Mouse (Mus musculus) skeletal muscle tissue, adult 2 months (tissue): ENCODE results near the gene Pam.

Source experiments
- DNase-seq: peaks from one replicate; pipeline ENCODE4 v3.0.0-alpha.2; 2012; ENCODE audit warnings: low read depth, low spot score

Pam gene

DNA sequence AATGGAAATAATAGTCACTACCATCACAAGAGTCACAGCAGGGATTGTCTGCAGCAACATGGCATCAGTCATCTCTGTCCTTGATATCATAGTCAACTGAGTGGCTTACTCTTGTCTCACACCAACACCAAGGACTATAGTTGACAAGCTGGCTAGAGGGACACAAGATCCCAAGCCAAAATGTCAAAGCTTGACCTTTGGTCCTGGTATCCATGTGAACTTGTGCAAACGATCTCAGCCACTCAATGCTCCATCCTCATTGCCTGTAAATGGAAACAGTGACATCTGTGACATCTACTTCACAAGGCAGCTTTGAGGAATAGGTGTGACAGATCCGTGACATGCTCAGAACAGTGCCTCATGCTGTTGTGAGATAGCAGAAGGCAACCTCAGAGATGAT lies 15.0 kb downstream of the Pam start:
- DNase-seq: no peak

DNA sequence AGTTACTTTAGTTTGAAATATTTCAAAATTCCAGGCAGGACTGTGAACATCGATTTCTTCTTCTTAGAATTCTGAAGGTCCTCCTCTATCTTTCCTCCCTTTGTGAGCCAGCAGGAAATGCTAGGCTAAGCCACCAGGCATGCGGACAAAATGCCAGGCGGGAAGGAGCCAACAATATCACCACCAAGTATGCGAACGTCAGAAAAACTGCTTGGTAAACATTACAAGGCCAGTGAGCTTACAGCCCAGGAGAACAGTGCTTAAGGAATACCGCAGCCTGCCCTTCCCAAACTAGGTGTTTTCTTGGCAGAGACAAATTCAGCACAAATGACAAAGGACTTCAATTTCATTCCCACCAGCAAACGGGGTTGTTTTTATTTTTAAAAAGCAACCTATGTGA lies 15.8 kb downstream of the Pam start:
- peak; percentile 47 for DNase-seq

DNA sequence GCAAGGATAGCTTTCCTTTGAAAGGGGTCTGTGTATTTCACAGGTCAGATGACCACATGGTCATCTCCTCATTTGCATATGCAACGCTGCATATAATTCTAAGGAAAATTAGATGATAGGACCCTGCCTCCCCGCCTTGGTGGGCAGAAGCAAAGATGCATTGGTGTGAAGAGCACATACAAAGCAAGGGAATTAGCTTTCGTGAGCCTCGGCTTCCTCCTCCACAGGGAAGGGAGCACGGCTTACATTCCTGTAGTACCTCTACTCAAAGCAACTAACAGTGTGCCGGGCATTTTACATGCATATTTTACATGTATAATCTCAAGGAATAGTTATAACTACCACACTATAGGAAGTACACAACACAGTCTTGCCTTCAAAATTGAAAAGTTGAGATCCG lies 16.7 kb downstream of the Pam start:
- DNase-seq: no peak

GRCm38 (mm10) chr1:98073826-98074225 lies 21.6 kb downstream of the Pam start:
- DNase-seq: no peak

DNA sequence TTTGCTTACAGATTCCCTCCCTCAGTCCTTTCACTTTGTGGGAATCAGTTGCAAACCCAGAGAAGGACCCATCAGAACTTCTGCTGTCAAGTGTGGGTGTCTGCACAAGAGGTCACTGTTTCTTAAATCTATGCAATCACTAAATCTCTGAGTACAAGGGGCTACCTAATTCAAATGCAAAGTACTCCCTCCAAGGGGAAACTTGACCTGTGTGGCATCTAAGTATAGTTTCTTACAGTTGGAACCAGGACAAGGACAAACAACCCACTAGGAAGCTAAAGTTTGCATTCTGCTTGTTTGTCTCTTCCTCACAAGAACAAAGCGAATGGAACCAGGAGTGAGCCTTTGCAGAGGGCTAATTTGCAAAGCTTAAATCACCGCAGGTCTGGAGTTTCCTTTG lies 22.3 kb downstream of the Pam start:
- DNase-seq: no peak

DNA sequence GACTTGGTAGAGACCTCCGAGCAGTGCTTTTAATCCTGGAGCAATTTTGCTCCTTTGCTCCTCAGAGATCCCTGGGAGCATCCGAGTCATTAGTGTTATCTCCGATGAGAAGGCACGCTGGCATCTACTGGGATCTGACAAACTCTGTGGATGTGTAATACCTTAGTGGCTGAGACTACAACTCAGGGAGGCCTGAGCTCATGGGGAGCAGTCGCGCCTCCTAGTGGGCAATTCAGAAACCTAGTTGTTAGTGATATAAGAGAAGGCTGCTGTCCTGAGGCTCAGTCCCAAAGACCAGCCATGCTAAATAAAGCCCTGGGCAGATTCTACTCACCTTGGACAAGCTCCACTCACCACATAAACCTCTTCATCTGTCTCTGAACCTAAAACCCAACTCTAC lies 23.4 kb downstream of the Pam start:
- no peak for DNase-seq

- DNase-seq: no peak
These were observed 24.0 kb downstream of the Pam start for GRCm38 (mm10) chr1:98071436-98071835.

GRCm38 (mm10) chr1:98070743-98071325 lies 24.6 kb downstream of the Pam start:
- DNase-seq: peak; percentile 16

DNA sequence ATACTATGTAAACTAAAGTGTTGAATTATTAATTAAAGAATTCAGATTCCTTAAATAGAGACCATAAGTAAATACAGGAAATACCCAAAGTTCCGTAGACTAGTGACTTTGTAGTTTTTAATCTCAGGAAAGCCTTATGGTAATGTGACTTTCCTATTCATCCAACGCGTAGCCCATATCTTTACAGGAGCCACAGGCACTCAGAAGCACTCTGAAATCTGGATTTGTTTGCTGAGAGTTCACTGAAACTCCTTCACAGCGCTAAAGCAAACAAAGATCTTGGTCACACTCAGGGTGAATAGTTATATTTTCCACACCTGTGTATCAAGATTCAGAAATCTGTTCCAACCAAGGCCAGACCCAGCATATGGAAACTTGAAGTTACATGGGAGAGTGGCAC lies 27.3 kb downstream of the Pam start:
- DNase-seq: no peak

- DNase-seq: no peak
These were observed 33.4 kb downstream of the Pam start for GRCm38 (mm10) chr1:98062074-98062473.

DNA sequence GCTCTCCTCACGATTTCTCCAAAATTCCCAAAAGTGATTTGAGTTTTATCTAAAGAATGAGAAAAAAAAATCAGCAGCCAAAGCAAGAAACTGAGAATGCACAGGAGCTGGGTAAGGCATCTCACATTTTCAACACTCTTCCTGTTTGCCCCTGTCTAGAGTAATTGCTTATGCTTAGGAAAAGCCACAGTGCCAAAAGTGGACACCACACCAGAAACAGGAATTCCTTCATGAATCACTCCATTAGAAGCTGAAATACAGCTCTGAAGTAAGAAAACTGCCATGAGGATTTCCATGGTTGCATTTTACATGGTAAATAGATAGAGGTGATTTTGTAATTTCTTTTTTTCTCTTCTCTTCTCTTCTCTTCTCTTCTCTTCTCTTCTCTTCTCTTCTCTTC lies 36.0 kb downstream of the Pam start:
- DNase-seq: no peak

GRCm38 (mm10) chr1:98056996-98057945 lies 38.2 kb downstream of the Pam start:
- DNase-seq: no peak

DNA sequence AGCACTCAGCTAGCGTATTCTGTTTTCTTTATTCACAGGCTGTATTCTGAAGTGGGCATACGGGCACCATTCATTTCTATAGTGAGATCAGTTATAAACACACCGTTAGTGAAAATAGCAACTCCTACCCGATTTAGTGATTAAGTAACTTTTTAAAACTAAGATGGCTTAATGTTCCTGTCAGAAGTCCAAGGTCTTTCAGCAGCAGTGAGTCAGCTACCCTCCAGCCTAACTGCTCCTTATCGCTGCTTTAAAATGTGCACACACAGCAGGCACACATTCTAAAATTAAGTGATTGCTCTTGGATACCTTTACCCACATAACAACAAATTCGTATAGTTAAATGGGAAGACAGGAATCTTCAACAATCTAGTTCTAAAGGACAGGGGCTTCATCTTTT lies 39.2 kb downstream of the Pam start:
- DNase-seq: no peak

DNA sequence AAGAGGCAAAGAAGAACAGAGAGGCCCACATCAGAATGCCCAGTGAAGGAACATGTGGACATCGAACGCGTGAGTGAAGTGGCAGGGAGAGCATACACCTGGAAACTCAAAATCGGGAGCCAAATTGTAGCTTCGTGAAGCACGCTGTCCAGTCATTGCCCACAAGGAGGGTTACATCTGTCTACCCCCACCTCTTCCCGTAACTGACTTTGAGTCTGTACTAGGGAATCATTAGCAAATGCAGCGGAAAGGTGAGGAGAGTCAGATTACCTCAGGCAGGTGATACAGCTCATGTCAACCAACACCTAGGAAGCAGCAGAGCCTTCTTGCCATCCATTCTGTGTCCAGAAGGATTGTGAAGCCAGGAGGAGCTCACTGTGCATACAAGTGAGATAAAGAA lies 39.9 kb downstream of the Pam start:
- no peak for DNase-seq

- DNase-seq: no peak
These were observed 41.5 kb downstream of the Pam start for GRCm38 (mm10) chr1:98053994-98054393.

DNA sequence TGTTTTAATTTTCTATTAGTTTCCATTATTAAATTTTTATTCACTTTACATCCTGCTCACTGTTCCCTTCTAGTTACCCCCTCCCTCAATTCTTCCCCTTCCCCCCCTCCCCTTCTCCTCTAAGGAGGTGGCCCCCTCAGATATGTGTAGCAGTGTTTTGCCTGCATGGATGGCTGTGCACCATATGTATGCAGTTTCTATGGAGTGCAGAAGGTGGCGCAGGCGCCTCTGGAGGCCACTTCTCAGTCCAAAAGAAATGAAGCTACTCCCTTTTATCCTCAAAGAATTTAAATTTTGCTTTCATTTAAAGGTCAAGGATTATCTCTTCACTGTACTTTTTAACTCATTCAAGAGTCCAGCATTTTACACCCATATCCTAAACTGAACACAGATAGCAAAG lies 42.0 kb downstream of the Pam start:
- no peak for DNase-seq

DNA sequence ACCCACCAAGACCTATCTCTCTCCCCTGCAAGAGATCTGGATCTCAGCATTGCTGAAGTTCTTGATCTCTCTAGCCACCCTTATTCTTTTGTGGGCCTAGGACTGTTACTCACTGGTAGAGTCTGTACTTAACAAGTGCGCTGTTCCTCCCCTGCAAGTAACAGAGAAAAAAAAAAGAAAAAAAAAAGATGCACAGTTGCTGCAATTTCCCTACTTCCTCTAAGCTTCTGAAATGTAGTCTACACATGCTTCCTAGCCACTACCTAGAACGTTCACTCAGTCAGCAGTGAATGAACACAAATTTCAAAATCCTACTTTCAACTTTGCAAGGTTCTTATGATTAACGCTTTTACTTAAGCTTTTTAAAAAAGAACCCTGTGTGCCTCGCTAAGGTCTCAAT lies 42.7 kb downstream of the Pam start:
- no peak for DNase-seq

- DNase-seq: no peak
These were observed 44.4 kb downstream of the Pam start for GRCm38 (mm10) chr1:98051039-98051438.

DNA sequence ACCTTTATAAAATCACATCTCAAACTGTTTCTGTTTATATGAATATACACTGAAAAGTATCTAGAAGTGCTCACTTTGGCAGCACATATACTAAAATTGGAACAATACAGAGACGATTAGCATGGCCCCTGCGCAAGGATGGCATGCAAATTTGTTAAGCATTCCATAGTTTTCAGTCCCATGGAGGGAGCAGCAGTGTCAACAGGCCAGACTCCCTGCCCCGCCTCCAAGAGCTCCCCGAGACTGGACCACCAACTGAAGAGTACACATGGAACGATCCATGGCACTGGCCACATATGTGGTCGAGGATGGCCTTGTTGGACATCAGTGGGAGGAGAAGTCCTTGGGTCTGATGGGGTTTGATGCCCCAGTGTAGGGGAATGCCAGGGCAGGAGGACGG lies 45.7 kb downstream of the Pam start:
- DNase-seq: no peak

DNA sequence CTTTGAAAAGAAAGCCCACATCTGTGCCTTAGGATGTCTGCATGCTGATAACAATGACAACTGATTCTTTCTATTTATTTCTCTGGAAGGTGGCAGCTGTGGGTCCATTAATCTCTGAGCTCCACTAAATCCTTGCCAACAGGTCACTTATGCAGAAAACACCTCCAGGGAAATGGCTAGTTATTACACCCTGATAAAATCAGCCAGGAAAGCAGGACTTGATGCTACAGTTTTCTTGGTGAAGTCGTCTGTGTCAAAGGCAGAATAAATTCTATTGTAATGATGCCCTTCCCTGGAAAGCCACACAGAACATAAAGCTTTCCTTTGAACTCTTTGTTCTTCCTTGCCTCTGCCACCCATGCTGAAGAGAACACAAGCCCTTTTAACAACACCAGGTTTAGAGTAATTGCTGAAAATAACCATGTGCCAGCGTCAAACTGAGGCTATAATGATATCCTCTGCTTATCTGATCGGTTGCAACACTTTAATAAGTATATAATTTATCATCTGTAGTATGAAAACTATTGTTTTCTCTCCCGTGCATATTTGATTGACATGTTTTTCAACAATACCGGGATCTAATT lies 47.1 kb downstream of the Pam start:
- DNase-seq: no peak

- DNase-seq: no peak
These were observed 47.9 kb downstream of the Pam start for GRCm38 (mm10) chr1:98047284-98048217.

DNA sequence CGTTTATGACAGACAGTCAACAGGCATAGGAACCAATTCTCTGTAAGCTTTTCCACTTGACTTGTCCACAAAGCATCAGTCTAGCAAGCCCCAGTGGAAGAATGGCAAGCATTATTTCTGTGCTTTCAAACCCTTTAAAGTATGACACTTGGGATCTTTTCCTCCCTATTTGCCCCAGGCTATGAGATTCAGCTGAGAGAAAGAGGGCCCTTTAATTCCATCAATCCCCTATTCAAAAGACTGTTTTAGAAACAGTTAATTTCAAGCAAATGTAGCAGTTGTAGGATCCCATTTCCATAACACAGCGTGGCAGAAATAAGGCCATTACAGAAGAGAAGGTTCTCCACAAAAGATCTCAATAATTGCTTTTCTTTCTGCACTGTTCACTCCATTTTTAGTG lies 53.0 kb downstream of the Pam start:
- no peak for DNase-seq
